Comparison of ENCODE assay signal across 18 mouse cellular contexts in the genomic region with DNA sequence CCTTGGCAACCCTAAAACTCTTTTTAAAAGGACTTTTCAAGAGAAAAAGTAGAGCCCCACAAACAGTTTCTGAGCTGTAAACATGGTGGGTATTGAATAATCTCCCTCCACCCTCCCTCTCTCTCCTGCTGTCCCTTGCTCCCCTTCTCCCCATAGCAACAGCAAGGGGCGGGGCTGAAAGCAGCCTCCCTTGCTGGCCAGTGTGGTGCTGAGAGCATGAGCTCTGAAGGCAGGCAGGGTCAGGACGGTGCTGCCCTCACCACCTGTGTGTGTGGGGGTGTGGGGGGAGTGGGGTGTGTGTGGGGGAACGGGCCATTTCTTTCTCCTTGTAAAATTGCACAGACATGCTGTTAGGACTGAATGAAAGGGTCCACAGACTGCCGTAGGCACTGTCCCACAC. TPM values are rescaled to one million over a fixed set of nuclear protein-coding genes. Genes with fewer than 3 reads are reported as not detected.
DNase-seq lines count a peak whose midpoint lies in the region; ATAC-seq and TF ChIP-seq lines count a peak whose summit lies in the region.
"Had no signal": no experiment of that assay in that cellular context is flagged by ENCODE, and none has a peak within 500 bp of the region (broad histone marks: within the 10 kb centered on the region; RNA-seq: fewer than 3 reads in every experiment).

No protein-coding gene starts in this region.

- H3K27me3 ChIP-seq in hindbrain, embryonic 12.5 days = no peaks in the 10 kb centered on the region
- peaks cover 4% of the 10 kb centered on the region; the same call in 1 of the 2 replicates for H3K27me3 ChIP-seq in neural tube, embryonic 15.5 days (replicated peaks)
- H3K27me3 ChIP-seq: intestine, embryonic 15.5 days; liver, embryonic 13.5 days; midbrain, embryonic 15.5 days had no signal

- intact Hi-C loops in left cerebral cortex, postnatal 4 days (cut with DNase I) = no loop called here
- intact Hi-C loops in gastrocnemius, adult 2 months (cut with DNase I) = no loop called here

- DNase-seq in left cerebral cortex, postnatal 4 days = peak; percentile 22
- DNase-seq in left cerebral cortex, adult 8-10 months (ENCODE audit: low spot score in 2 of 2) = no peak
- peak; percentile 50 for DNase-seq in embryo, embryonic 10.5 days (ENCODE audit: low spot score)
- no peak for DNase-seq in gastrocnemius, adult 2 months
- no peak for DNase-seq in cerebellum, adult 18-20 months
- DNase-seq: cerebellum, adult 11-12 months; heart, postnatal 10 days; liver, embryonic 13.5 days had no signal

- ATAC-seq in hindbrain, embryonic 12.5 days (ENCODE audit: low FRiP score) = 0 out of 2 replicates have a peak, but pooled peaks have one; percentile 60
- peak; percentile 35; the same call in 1 of the 2 replicates for ATAC-seq in neural tube, embryonic 15.5 days (ENCODE audit: low FRiP score)
- ATAC-seq: intestine, embryonic 15.5 days; midbrain, embryonic 15.5 days had no signal

- H3K9me3 ChIP-seq in hindbrain, embryonic 12.5 days (replicated peaks) = no peaks in the 10 kb centered on the region
- H3K9me3 ChIP-seq in neural tube, embryonic 15.5 days (replicated peaks) = no peaks in the 10 kb centered on the region
- H3K9me3 ChIP-seq: intestine, embryonic 15.5 days; liver, embryonic 13.5 days; midbrain, embryonic 15.5 days had no signal

- H3K4me3 ChIP-seq in hindbrain, embryonic 12.5 days = no peak overlapping the region
- H3K4me3 ChIP-seq in neural tube, embryonic 15.5 days (replicated peaks) = no peak overlapping the region
- H3K4me3 ChIP-seq in gastrocnemius, adult 2 months = no peak overlapping the region
- H3K4me3 ChIP-seq: intestine, embryonic 15.5 days; layer of hippocampus, adult 2 months; left cerebral cortex, adult 2 months; liver, embryonic 13.5 days; midbrain, embryonic 15.5 days had no signal

- TF ChIP-seq CTCF in gastrocnemius, adult 2 months (IDR thresholded peaks at IDR 0.05) = no peak

- H3K4me1 ChIP-seq in hindbrain, embryonic 12.5 days = 0 out of 2 replicates have a peak, but pooled peaks cover 4% of the 10 kb centered on the region
- no peaks in the 10 kb centered on the region for H3K4me1 ChIP-seq in neural tube, embryonic 15.5 days
- H3K4me1 ChIP-seq: intestine, embryonic 15.5 days had no signal

- no peaks in the 10 kb centered on the region for H3K36me3 ChIP-seq in hindbrain, embryonic 12.5 days
- peaks cover 10% of the 10 kb centered on the region; the same call in 1 of the 2 replicates for H3K36me3 ChIP-seq in neural tube, embryonic 15.5 days
- H3K36me3 ChIP-seq: intestine, embryonic 15.5 days; liver, embryonic 13.5 days; midbrain, embryonic 15.5 days had no signal

- H3K9ac ChIP-seq in hindbrain, embryonic 12.5 days = no peak overlapping the region
- no peak overlapping the region for H3K9ac ChIP-seq in neural tube, embryonic 15.5 days (replicated peaks)
- H3K9ac ChIP-seq: intestine, embryonic 15.5 days; liver, embryonic 13.5 days; midbrain, embryonic 15.5 days had no signal

- no peak overlapping the region for H3K4me2 ChIP-seq in hindbrain, embryonic 12.5 days (replicated peaks)
- H3K4me2 ChIP-seq in neural tube, embryonic 15.5 days = no peak overlapping the region
- H3K4me2 ChIP-seq: intestine, embryonic 15.5 days; liver, embryonic 13.5 days; midbrain, embryonic 15.5 days had no signal

- 27% methylated on average over 4 of the region's 4 CpGs for WGBS in hindbrain, embryonic 12.5 days
- 23% methylated on average over 4 of the region's 4 CpGs for WGBS in neural tube, embryonic 15.5 days

- no peak overlapping the region for H3K27ac ChIP-seq in hindbrain, embryonic 12.5 days
- H3K27ac ChIP-seq in neural tube, embryonic 15.5 days (replicated peaks) = no peak overlapping the region
- H3K27ac ChIP-seq in gastrocnemius, adult 2 months = no peak overlapping the region
- H3K27ac ChIP-seq: intestine, embryonic 15.5 days; layer of hippocampus, adult 2 months; left cerebral cortex, adult 2 months; liver, embryonic 13.5 days; midbrain, embryonic 15.5 days had no signal

RNA-seq across cellular contexts. Expression of a gene that starts 8.7 kb away (rescaled TPM):
- under 1 TPM; 0.50 to 0.60 TPM for total RNA-seq in left cerebral cortex, postnatal 4 days (2021)
- under 1 TPM; 0.21 to 0.46 (median 0.24) TPM for total RNA-seq in left cerebral cortex, adult 8-10 months (2022)
- polyA plus RNA-seq in hindbrain, embryonic 12.5 days (2016; fragmentation: Nextera tagmentation; extraction: Ambion mirVana) = 1.8 and 2.6 TPM in 2 replicates
- polyA plus RNA-seq in neural tube, embryonic 15.5 days (2015; fragmentation: Nextera tagmentation; extraction: Ambion mirVana) = 0.45 and 1.1 TPM in 2 replicates
- not detected for total RNA-seq in gastrocnemius, adult 2 months (2021)
- total RNA-seq: gastrocnemius, adult 18-20 months; heart, adult 8-10 months; heart, postnatal 10 days had no signal
- polyA plus RNA-seq: liver, embryonic 13.5 days had no signal

RNA-seq across cellular contexts. Expression of a gene that starts 42.9 kb away (rescaled TPM):
- total RNA-seq in left cerebral cortex, postnatal 4 days (2021) = not detected
- not detected for total RNA-seq in left cerebral cortex, adult 8-10 months (2022)
- not detected in 2 replicates for polyA plus RNA-seq in hindbrain, embryonic 12.5 days (2016; fragmentation: Nextera tagmentation; extraction: Ambion mirVana)
- polyA plus RNA-seq in neural tube, embryonic 15.5 days (2015; fragmentation: Nextera tagmentation; extraction: Ambion mirVana) = 0.09 and 0.14 TPM in 2 replicates
- under 1 TPM; 0.28 to 0.38 TPM for total RNA-seq in gastrocnemius, adult 2 months (2021)
- total RNA-seq: heart, postnatal 10 days; layer of hippocampus, adult 2 months; left cerebral cortex, adult 2 months had no signal
- polyA plus RNA-seq: cortical plate, adult 2 months; liver, embryonic 13.5 days; midbrain, embryonic 15.5 days; thymus, postnatal 0 days had no signal

Comparison
In these comparisons a context has a peak if more than half of its experiments do, and no peak if none do; other contexts are left out.
1. DNase-seq: peak in left cerebral cortex, postnatal 4 days (single experiment) and embryo, embryonic 10.5 days (single experiment); none in left cerebral cortex, adult 8-10 months (0 of 2), gastrocnemius, adult 2 months (single experiment) and cerebellum, adult 18-20 months (0 of 2).